Mouse (Mus musculus) liver, adult 2 months (tissue): ENCODE data around the gene Fam114a1.

Experiments
- CTCF ChIP-seq: fragments of 200-500 bp; IDR thresholded peaks from 2 replicates; pipeline ENCODE4 v1.5.1; 2011; ENCODE audit warnings: low read depth, low read length, control low read depth
- POLR2A ChIP-seq: fragments of 200-500 bp; IDR thresholded peaks from 2 replicates; pipeline ENCODE4 v1.6.1; 2011; ENCODE audit warnings: low read length, control low read depth; ENCODE audit not compliant: insufficient read depth; ENCODE audit errors: extremely low read depth

DNA sequence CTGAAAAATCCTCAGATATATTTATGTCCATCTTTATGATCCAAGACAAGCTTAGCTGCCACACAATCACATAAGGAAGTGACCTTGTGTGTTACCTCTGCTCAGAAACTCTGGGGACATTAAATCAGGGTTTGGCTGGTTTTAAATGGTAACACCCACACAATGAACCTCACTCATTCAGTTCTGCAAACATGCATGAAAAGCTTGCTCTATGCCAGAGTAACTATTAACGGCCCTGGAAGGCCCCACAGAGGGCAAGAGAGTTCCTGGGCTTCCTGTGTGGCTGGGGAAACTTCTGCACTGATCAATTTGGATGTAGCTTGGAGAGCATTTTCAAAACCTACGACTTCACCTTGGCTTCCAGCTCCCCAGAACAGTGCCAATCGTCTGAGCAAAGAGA is 37.7 kb upstream of the Fam114a1 start:
- TF ChIP-seq CTCF (no peak), POLR2A (no peak)
